Mouse (Mus musculus) bone marrow, adult 2 months (tissue): Measurements from ENCODE around the gene Kcnip4.

Experiments used
- CTCF ChIP-seq: fragments of 200-500 bp; IDR thresholded peaks from 2 replicates; pipeline ENCODE4 v1.5.1; 2011; ENCODE audit warnings: low read length, control low read depth; ENCODE audit not compliant: control insufficient read depth, insufficient read depth
- POLR2A ChIP-seq: fragments of 200-500 bp; IDR thresholded peaks from 2 replicates; pipeline ENCODE4 v1.6.1; 2011; ENCODE audit warnings: low read depth, mild to moderate bottlenecking, control low read depth, low read length, borderline replicate concordance; ENCODE audit not compliant: control insufficient read depth

DNA sequence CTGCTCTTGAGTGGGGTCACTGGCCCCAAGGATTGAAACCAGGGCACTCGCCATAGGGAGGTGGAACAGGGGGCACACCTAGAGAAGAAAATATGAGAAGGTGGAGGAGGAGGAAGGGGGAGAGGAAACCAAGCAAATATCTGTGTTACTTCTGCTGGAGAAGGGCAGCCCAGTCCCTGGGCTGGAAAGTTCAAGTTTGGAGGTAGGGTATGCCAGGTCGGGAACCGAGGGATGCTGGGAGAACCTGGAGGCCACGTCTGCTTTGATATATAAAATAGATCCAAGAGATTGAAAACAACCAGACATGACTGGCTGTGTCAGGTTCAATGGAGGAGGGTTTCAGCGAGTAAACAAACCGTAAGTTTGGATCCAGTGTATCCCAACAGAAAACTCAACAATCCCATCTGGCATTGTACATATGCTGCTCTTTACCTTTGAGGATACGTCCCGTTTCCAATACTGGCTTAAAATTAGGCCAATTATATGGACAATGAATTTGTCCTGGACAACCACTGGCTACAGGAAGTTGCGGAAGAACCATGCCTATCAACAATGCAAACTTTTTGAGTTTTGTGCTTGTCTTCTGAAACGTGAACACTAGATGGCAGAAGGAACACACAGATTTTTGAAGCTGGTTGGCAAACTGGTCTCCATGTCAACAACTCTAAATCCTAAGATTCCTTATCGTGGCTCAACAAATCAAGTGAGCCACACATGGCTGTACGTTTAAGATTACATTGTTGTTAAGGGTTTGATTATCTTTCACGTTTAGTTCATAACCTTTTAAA lies 155.9 kb downstream of the Kcnip4 start:
- TF ChIP-seq CTCF, result no peak
- no peak for TF ChIP-seq POLR2A
